Mouse (Mus musculus) forebrain, embryonic 13.5 days (tissue): ENCODE data around the gene Resp18. TPM values are rescaled to one million over a fixed set of nuclear protein-coding genes. Genes with fewer than 3 reads are reported as not detected.
A peak's percentile ranks its signal among the peaks of the same experiment; 100 is the strongest.

ENCODE experiments used
- ATAC-seq: fragments of 200-750 bp; cut with Nextera tagmentation; 2 replicates; pipeline ENCODE4 v1.8.0; 2017
- H3K27ac ChIP-seq: fragments of 300-500 bp; sonication (generic); 2 replicates; pipeline ENCODE4 v1.5.1; 2015; ENCODE audit warnings: inconsistent platforms, mild to moderate bottlenecking, moderate library complexity
- H3K27me3 ChIP-seq: fragments of 300-500 bp; sonication (generic); 2 replicates; pipeline ENCODE4 v1.6.1; 2015; ENCODE audit warnings: mild to moderate bottlenecking, inconsistent platforms
- H3K36me3 ChIP-seq: fragments of 300-500 bp; sonication (generic); 2 replicates; pipeline ENCODE4 v1.6.1; 2015; ENCODE audit warnings: mild to moderate bottlenecking, inconsistent platforms; ENCODE audit not compliant: poor library complexity, severe bottlenecking
- H3K4me1 ChIP-seq: fragments of 300-500 bp; sonication (generic); 2 replicates; pipeline ENCODE4 v1.6.1; 2015; ENCODE audit warnings: inconsistent platforms
- H3K4me2 ChIP-seq: fragments of 300-500 bp; sonication (generic); 2 replicates; pipeline ENCODE4 v1.6.1; 2015; ENCODE audit warnings: inconsistent platforms, mild to moderate bottlenecking, moderate library complexity
- H3K4me3 ChIP-seq: fragments of 300-500 bp; sonication (generic); 2 replicates; pipeline ENCODE4 v1.5.1; 2015; ENCODE audit warnings: mild to moderate bottlenecking, inconsistent platforms
- H3K9ac ChIP-seq: fragments of 300-500 bp; sonication (generic); 2 replicates; pipeline ENCODE4 v1.6.1; 2015; ENCODE audit warnings: mild to moderate bottlenecking, inconsistent platforms
- H3K9me3 ChIP-seq: fragments of 300-500 bp; sonication (generic); replicated peaks from 2 replicates; pipeline ENCODE4 v1.6.1; 2016; ENCODE audit warnings: inconsistent platforms
- WGBS: fragments of 180-500 bp; shearing (Covaris S2); methylation state at CpG from one replicate; pipeline ENCODE4 v1.1.7; 2015; 5-methylcytosine and 5-hydroxymethylcytosine counted together
- polyA plus RNA-seq: library from polyadenylated mRNA; unstranded; fragments of >200 nt; fragmentation: Nextera tagmentation; extraction: Ambion mirVana; gene quantifications from 2 replicates; pipeline ENCODE4 v1.2.1, GENCODE M21; 2015

Gene Resp18
- polyA plus RNA-seq = 37.0 and 44.1 TPM in 2 replicates

DNA sequence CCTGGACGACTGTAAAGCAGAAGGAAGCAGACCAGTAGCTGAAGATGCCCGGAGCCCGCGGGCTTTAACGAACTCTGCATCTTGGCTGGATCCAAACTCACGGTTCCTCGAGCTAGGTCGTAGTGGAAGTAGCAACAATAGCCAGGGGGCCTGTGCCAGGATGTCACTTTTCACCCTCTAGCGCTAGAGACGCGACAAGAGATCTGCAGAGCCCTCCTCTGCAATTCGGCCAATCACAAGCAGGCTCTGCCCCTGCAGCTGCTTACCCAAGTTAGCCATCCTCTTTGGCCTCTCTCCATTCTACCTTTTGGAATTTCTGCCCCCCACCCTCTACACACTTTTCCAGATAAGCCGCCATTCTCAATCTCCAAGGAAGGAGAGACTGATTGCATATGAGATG lies at the start of gene Resp18:
Gene Resp18 (minus strand): TSS at position 188 of the 400 bp plus-strand sequence.
- H3K36me3 ChIP-seq = no peaks in the 10 kb centered on the region
- no peaks in the 10 kb centered on the region for H3K4me1 ChIP-seq
- peak within 1 kb of the TSS; percentile 31 for H3K4me3 ChIP-seq
- H3K9me3 ChIP-seq = no peaks in the 10 kb centered on the region
- H3K27me3 ChIP-seq = peaks cover 42% of the 10 kb centered on the region
- ATAC-seq = no peak
- no peak within 1 kb of the TSS; the same call in 1 of the 2 replicates for H3K9ac ChIP-seq
- H3K4me2 ChIP-seq = peak within 1 kb of the TSS; percentile 44
- 2% methylated on average over 13 of the region's 13 CpGs for WGBS
- H3K27ac ChIP-seq = no peak within 1 kb of the TSS

DNA sequence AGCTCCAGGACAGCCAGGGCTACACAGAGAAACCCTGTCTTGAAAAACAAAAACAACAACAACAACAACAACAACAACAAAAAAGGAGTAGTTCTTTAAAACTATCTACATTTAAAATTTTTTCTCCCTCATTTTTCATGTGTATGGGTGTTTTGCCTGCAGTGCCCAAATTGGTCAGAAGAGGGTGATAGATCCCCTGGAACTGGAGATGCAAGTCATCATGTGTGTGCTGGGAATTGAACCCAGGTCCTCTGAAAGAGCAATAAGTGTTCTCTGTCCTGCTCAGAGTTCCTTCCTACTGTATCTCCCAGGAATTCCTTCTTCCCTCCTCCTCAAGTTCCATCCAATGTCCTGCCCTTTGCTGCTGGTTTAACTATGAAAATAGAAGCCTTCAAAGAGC lies 49.2 kb upstream of the Resp18 start:
- Histone ChIP-seq H3K27me3 (no peaks in the 10 kb centered on the region), H3K27ac (no peak overlapping the region), H3K4me2 (no peak overlapping the region), H3K9ac (no peak overlapping the region), H3K36me3 (no peaks in the 10 kb centered on the region), H3K4me1 (no peaks in the 10 kb centered on the region), H3K4me3 (no peak overlapping the region), H3K9me3 (no peaks in the 10 kb centered on the region)
- ATAC-seq = no peak

DNA sequence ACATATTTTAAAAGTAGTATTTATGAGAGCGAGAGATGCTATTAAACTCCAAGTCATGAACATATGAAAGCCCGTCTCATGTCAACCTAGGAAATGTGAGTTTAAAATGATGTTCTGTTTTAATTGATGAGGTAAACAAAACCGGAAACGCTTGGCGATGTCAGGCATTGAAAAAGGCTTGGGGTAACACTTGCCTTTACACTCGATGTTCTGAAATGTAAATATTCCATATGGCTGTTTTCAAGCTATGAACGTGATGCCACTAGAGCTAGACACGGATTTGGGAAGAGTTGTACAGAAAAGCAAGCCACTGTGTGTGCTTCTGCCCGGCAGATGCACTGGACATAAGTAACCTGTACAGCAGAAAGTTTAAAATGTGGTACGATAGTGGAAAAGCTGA lies 41.0 kb upstream of the Resp18 start:
- Histone ChIP-seq H3K27ac (no peak overlapping the region), H3K4me1 (peaks cover 9% of the 10 kb centered on the region), H3K4me2 (no peak overlapping the region), H3K27me3 (no peaks in the 10 kb centered on the region; the same call in 1 of the 2 replicates), H3K4me3 (no peak overlapping the region), H3K36me3 (peaks cover 15% of the 10 kb centered on the region), H3K9ac (no peak overlapping the region), H3K9me3 (no peaks in the 10 kb centered on the region)
- no peak for ATAC-seq
- 93% methylated on average over 10 of the region's 10 CpGs for WGBS

DNA sequence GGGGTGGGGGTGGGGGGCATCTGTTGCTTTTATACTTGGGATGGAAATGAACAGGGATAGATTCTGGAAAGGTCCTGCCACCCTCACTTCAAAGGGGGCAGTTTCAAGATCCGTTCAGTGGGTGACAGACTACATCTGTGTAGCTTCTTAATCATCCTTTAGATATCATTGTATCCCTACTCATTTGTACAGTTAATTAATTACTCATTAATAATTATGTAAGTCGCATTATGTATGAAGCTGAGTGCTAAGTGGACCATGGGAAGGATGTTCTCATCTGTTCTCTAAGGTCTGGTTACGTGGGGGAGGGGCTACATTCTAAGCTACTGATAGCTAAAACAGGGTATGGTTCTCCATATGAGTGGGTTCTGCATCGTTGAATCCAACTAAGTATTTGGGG lies 40.5 kb upstream of the Resp18 start:
- Histone ChIP-seq H3K4me2 (no peak overlapping the region), H3K9me3 (no peaks in the 10 kb centered on the region), H3K4me1 (peaks cover 9% of the 10 kb centered on the region), H3K27me3 (no peaks in the 10 kb centered on the region; the same call in 1 of the 2 replicates), H3K27ac (no peak overlapping the region), H3K4me3 (no peak overlapping the region), H3K36me3 (peaks cover 19% of the 10 kb centered on the region), H3K9ac (no peak overlapping the region)
- 87% methylated on average over 4 of the region's 4 CpGs for WGBS
- ATAC-seq = no peak

DNA sequence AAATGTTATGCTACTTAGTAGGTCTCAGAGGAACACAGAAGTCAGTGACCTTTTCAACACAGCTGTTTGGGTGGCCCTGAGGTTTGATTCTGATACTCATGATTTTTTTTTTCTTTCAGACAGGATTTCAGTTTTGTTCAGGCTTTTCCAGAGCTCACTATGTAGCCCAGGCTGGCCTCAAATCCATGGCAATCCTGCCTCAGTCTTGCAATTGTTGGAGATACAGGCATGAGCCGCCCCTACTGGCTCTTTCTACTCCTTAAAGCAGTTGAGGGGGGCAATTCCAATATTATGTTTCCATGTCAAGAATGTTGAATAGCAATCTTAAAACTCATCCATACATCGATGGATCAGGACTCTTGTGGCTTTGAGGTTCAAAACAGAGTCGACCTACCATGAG lies 40.1 kb upstream of the Resp18 start:
- Histone ChIP-seq H3K4me3 (peak overlapping the region; percentile 64), H3K36me3 (peaks cover 23% of the 10 kb centered on the region), H3K9me3 (no peaks in the 10 kb centered on the region), H3K27me3 (no peaks in the 10 kb centered on the region; the same call in 1 of the 2 replicates), H3K27ac (0 out of 2 replicates have a peak overlapping the region, but pooled peaks have one; percentile 2), H3K4me2 (peak overlapping the region; percentile 40), H3K4me1 (peaks cover 9% of the 10 kb centered on the region), H3K9ac (peak overlapping the region; percentile 27; the same call in 1 of the 2 replicates)
- 76% methylated on average over 3 of the region's 3 CpGs for WGBS
- ATAC-seq = no peak; the same call in 1 of the 2 replicates

DNA sequence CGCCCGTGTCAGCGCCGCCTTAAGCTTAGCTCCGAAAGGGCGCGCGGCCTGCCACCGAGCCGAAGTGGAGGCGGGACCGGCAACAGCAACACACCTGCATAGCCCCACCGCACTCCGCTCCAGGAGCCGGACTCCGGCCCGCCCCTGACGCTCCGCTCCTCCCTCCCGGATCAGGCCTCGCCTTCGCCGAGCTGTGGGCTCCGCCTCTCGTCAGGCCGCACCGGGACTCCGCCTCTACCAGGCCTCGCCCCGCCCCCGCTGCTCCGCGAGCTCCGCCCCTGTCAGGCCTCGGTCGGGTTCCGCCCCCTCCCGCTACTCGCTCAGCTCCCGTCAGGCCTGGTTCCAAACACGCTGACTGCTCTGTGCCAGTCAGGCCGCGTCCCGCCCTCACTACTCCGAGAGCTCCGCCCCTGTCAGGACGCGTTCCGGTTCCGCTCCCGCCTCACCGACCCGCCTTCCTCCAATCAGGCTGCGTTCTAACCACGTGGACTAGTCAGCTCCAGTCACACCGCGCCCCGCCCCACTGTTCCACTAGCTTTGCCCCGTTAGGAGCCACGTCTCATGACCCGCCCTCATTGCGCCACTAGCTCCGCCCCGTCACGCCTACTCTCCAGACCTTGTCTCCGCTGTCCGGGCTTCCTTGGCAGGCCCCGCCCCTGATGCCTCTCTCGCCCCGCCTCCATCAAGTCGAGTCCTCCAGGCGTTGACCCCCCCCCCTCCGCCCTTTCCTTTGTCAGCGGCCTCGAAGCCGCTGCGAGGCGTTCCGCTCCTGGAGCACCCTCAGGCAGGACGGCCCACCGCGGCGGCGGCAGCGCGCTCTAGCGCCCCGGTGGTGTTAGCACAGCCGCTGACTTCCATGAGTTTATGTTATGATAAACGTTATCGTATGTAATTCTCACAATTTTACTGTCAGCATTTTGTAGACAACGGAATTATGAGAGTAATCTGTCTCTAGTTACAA lies 39.3 kb upstream of the Resp18 start, which contains the start of gene Dnpep:
Gene Dnpep (minus strand): TSS at position 750 of the 961 bp plus-strand sequence.
- Histone ChIP-seq H3K9ac (peak within 1 kb of the TSS; percentile 66), H3K4me1 (peaks cover 9% of the 10 kb centered on the region), H3K36me3 (peaks cover 31% of the 10 kb centered on the region), H3K27me3 (no peaks in the 10 kb centered on the region; the same call in 1 of the 2 replicates), H3K4me2 (peak within 1 kb of the TSS; percentile 77), H3K9me3 (no peaks in the 10 kb centered on the region), H3K27ac (peak within 1 kb of the TSS; percentile 80), H3K4me3 (peak within 1 kb of the TSS; percentile 64)
- WGBS = under 1% methylated on average over 87 of the region's 92 CpGs
- ATAC-seq = peak; percentile 98

DNA sequence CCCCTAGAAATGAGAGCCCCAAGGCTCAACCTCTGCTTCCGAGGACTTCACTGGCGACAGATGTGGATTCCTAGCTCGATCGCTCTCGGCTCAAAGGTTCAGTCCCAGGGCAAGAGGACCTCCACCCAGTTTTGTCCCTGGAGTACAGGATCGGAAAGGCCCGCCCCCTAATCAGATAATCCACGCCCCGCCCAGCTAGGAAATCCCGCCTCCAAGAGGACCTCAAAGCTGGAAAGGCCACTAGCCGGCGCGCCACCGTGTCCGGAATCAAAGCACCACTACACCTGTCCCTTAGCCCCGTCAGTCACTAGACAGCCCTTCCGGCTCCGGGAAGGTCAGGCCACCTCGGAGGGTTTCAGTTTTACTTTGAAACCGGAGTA lies 38.6 kb upstream of the Resp18 start:
- Histone ChIP-seq H3K27ac (peak overlapping the region; percentile 80), H3K9ac (peak overlapping the region; percentile 66), H3K27me3 (no peaks in the 10 kb centered on the region; the same call in 1 of the 2 replicates), H3K4me2 (peak overlapping the region; percentile 77), H3K9me3 (no peaks in the 10 kb centered on the region), H3K36me3 (peaks cover 38% of the 10 kb centered on the region), H3K4me3 (peak overlapping the region; percentile 64), H3K4me1 (peaks cover 9% of the 10 kb centered on the region)
- 0% methylated on average over 20 of the region's 20 CpGs for WGBS
- ATAC-seq = peak; percentile 37; the same call in 1 of the 2 replicates

DNA sequence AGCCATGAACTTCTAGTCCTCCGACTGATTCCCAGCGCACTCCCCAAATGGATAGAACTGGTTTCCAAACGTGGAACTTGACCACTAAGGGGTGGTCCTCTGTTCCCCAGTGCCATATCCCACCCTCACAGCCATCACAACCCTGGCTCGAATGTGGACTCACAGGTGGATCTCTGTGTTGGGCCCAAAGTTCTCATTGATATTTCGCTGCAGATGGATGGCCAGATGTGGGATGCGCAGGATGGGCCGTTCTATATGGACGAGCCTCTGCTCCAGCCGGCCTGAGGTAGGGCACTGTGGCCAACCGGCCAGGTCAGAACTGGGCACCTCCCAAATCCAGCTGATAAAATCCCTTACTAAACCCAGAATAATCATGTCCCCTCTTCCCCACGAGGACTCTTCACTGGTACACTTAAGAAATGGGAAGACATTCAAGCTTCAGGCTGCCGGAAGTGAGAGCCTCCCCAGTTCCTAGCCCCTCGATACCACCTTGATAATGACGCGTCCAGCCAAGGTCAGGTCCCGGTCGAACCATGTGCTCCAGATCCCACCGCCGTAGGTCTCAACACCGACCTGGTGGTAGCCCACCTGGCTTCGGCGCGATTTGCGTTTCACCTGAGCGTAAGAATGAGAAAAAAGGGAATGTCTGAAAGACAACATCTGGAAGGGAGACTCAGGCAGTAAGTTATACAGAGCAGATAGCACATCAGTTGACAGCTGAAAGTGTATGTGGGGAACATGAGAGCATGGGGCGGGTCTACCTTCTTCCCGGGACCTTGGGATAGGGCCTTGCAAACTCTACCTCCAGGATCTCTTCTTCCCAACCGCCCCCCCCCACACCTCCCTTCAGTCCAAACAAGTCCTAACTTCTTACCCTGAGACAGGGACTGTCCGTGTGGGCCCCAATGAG lies 37.5 kb upstream of the Resp18 start:
- H3K4me2 ChIP-seq = peak overlapping the region; percentile 77
- no peak overlapping the region for H3K27ac ChIP-seq
- H3K4me1 ChIP-seq = peaks cover 9% of the 10 kb centered on the region
- ATAC-seq = no peak
- no peaks in the 10 kb centered on the region for H3K27me3 ChIP-seq
- H3K4me3 ChIP-seq = peak overlapping the region; percentile 64
- no peaks in the 10 kb centered on the region for H3K9me3 ChIP-seq
- peak overlapping the region; percentile 66 for H3K9ac ChIP-seq
- WGBS = 85% methylated on average over 29 of the region's 29 CpGs
- peaks cover 49% of the 10 kb centered on the region for H3K36me3 ChIP-seq

DNA sequence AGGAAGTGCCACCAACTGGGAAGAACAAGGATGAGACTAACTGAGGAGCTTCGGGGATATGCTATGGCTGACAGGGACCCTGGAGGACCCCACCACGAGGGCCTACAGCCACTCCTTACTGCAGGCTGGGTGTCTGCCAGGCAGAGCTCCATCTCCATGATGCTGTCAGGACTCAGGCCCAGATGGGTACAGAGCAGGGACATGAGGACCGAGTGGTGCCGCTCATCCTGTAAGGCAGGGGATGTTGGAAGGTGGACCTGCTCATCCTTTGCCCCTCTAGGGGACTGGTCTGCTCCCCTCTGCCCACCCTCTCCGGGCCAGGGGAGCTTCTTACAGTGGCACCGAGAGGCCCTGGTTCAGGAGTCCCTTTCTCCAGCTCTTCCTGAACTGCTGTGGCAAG lies 36.8 kb upstream of the Resp18 start:
- Histone ChIP-seq H3K27me3 (no peaks in the 10 kb centered on the region), H3K4me3 (no peak overlapping the region), H3K36me3 (peaks cover 56% of the 10 kb centered on the region), H3K9me3 (no peaks in the 10 kb centered on the region), H3K9ac (no peak overlapping the region), H3K27ac (no peak overlapping the region), H3K4me2 (no peak overlapping the region), H3K4me1 (peaks cover 9% of the 10 kb centered on the region)
- no peak for ATAC-seq
- whole genome bisulfite sequencing = 86% methylated on average over 6 of the region's 6 CpGs

DNA sequence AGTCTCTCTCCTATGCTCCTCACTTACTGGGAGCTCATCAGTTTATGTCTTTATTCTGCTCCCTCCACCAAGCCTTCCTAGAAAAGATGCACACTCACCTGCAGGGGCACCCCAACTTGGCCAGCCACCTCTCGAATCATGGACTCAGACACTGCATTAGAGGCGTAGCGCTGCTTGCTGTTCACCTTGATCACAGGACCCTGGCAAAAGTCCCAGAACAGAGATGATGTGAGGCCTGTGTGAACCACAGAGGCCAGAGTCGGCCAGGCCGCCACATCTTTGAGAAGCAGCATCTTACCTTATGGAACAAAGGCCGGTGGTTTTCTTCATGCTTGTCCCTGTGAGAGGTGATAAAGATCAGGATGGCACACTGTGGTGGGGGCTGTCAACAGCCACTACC lies 33.5 kb upstream of the Resp18 start:
- no peak overlapping the region for H3K9ac ChIP-seq
- no peaks in the 10 kb centered on the region for H3K9me3 ChIP-seq
- no peak overlapping the region for H3K4me2 ChIP-seq
- peaks cover 8% of the 10 kb centered on the region for H3K4me1 ChIP-seq
- WGBS = 97% methylated on average over 6 of the region's 6 CpGs
- H3K27me3 ChIP-seq = no peaks in the 10 kb centered on the region
- no peak for ATAC-seq
- H3K4me3 ChIP-seq = no peak overlapping the region
- H3K36me3 ChIP-seq = peaks cover 83% of the 10 kb centered on the region
- H3K27ac ChIP-seq = no peak overlapping the region

DNA sequence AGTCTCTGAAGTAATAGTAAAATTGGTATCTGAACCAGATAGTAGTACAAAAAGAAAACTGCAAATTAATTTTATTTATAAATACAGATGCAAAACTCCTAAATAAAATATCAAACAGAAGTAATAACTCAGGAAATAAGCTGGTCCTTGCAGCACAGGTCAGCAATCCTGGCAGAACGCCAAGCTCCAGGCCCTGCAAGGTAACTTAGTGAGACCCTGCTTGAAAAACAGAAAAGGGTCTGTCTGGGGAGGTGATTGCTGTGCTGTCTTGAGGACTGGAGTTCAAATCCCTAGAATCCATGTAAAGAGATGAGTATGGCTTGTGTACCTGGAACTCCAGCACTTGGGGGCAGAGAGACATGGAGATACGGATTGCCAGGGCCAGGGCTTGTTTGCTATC lies 26.4 kb upstream of the Resp18 start:
- no peak overlapping the region for H3K4me3 ChIP-seq
- no peak overlapping the region for H3K4me2 ChIP-seq
- peaks cover 30% of the 10 kb centered on the region for H3K36me3 ChIP-seq
- no peaks in the 10 kb centered on the region for H3K4me1 ChIP-seq
- no peaks in the 10 kb centered on the region for H3K27me3 ChIP-seq
- ATAC-seq = no peak
- H3K27ac ChIP-seq = no peak overlapping the region
- H3K9ac ChIP-seq = no peak overlapping the region
- H3K9me3 ChIP-seq = no peaks in the 10 kb centered on the region
- WGBS = 73% methylated on average over 2 of the region's 2 CpGs
